Mouse (Mus musculus): ENCODE measurements around the gene Mllt1. TPM values are rescaled to one million over a fixed set of nuclear protein-coding genes. Genes with fewer than 3 reads are reported as not detected.

Mllt1 gene
- polyA plus RNA-seq, 1 experiment from 2014 or later: 104 TPM

GRCm38 (mm10) chr17:56843678-56844077 lies 91.5 kb downstream of the Mllt1 start:
- Histone ChIP-seq H3K4me1 (no peaks in the 10 kb centered on the region), H3K27ac (replicated peaks) (no peak overlapping the region), H3K4me3 (no peak overlapping the region), H3K9ac (replicated peaks) (no peak overlapping the region), H3K9me3 (no peaks in the 10 kb centered on the region), H3K4me2 (replicated peaks) (no peak overlapping the region), H3K36me3 (no peaks in the 10 kb centered on the region), H3K27me3 (0 out of 2 replicates have a peak, but pooled peaks cover 4% of the 10 kb centered on the region)
- ATAC-seq (ENCODE audit: low FRiP score, low read depth): no peak
- WGBS: 83% methylated on average over 5 of the region's 5 CpGs

Other genes starting within 250 kb of the Mllt1 start
- 325 and 338 TPM in 2 replicates for gene Ndufa11, start 217.6 kb downstream of the Mllt1 start, polyA plus RNA-seq (2016; fragmentation: Nextera tagmentation; extraction: Ambion mirVana)
- 15.4 and 18.2 TPM in 2 replicates for gene Vmac, start 217.4 kb downstream of the Mllt1 start, polyA plus RNA-seq (2016; fragmentation: Nextera tagmentation; extraction: Ambion mirVana)
- gene Nrtn, start 177.9 kb downstream of the Mllt1 start, polyA plus RNA-seq (2016; fragmentation: Nextera tagmentation; extraction: Ambion mirVana): 6.7 and 8.8 TPM in 2 replicates
- 48.7 and 53.9 TPM in 2 replicates for gene Dus3l, start 170.7 kb downstream of the Mllt1 start, polyA plus RNA-seq (2016; fragmentation: Nextera tagmentation; extraction: Ambion mirVana)
- 2.0 TPM in 2 replicates for gene Prr22, start 165.2 kb downstream of the Mllt1 start, polyA plus RNA-seq (2016; fragmentation: Nextera tagmentation; extraction: Ambion mirVana)
- 6.3 and 8.2 TPM in 2 replicates for gene Rfx2, start 104.4 kb downstream of the Mllt1 start, polyA plus RNA-seq (2016; fragmentation: Nextera tagmentation; extraction: Ambion mirVana)
- gene Acsbg2, start 61.0 kb downstream of the Mllt1 start, polyA plus RNA-seq (2016; fragmentation: Nextera tagmentation; extraction: Ambion mirVana): not detected in 2 replicates
- gene 1700061G19Rik, start 59.9 kb downstream of the Mllt1 start, polyA plus RNA-seq (2016; fragmentation: Nextera tagmentation; extraction: Ambion mirVana): 0.50 and 0.63 TPM in 2 replicates
- gene Acer1, start 46.7 kb upstream of the Mllt1 start, polyA plus RNA-seq (2016; fragmentation: Nextera tagmentation; extraction: Ambion mirVana): not detected in 2 replicates
- gene Clpp, start 54.9 kb upstream of the Mllt1 start, polyA plus RNA-seq (2016; fragmentation: Nextera tagmentation; extraction: Ambion mirVana): 130 and 137 TPM in 2 replicates
- 31.2 and 33.7 TPM in 2 replicates for gene Alkbh7, start 61.9 kb upstream of the Mllt1 start, polyA plus RNA-seq (2016; fragmentation: Nextera tagmentation; extraction: Ambion mirVana)
- 0.87 TPM in 1 of 2 replicates, not detected in the other for gene Pspn, start 64.6 kb upstream of the Mllt1 start, polyA plus RNA-seq (2016; fragmentation: Nextera tagmentation; extraction: Ambion mirVana)
- 68.6 and 72.9 TPM in 2 replicates for gene Gtf2f1, start 75.9 kb upstream of the Mllt1 start, polyA plus RNA-seq (2016; fragmentation: Nextera tagmentation; extraction: Ambion mirVana)
- 0.34 and 0.72 TPM in 2 replicates for gene Gm17949, start 76.1 kb upstream of the Mllt1 start, polyA plus RNA-seq (2016; fragmentation: Nextera tagmentation; extraction: Ambion mirVana)
- 62.7 and 85.4 TPM in 2 replicates for gene Khsrp, start 96.1 kb upstream of the Mllt1 start, polyA plus RNA-seq (2016; fragmentation: Nextera tagmentation; extraction: Ambion mirVana)
- 0.19 TPM in 1 of 2 replicates, not detected in the other for gene Slc25a41, start 106.2 kb upstream of the Mllt1 start, polyA plus RNA-seq (2016; fragmentation: Nextera tagmentation; extraction: Ambion mirVana)
- 0.31 and 1.5 TPM in 2 replicates for gene Crb3, start 123.7 kb upstream of the Mllt1 start, polyA plus RNA-seq (2016; fragmentation: Nextera tagmentation; extraction: Ambion mirVana)
- gene Slc25a23, start 124.4 kb upstream of the Mllt1 start, polyA plus RNA-seq (2016; fragmentation: Nextera tagmentation; extraction: Ambion mirVana): 19.0 and 22.3 TPM in 2 replicates
- 2.4 and 3.3 TPM in 2 replicates for gene Dennd1c, start 143.1 kb upstream of the Mllt1 start, polyA plus RNA-seq (2016; fragmentation: Nextera tagmentation; extraction: Ambion mirVana)
- gene Tubb4a, start 152.4 kb upstream of the Mllt1 start, polyA plus RNA-seq (2016; fragmentation: Nextera tagmentation; extraction: Ambion mirVana): 189 and 205 TPM in 2 replicates
- gene Tnfsf9, start 169.9 kb upstream of the Mllt1 start, polyA plus RNA-seq (2016; fragmentation: Nextera tagmentation; extraction: Ambion mirVana): 6.9 and 7.8 TPM in 2 replicates
- gene Cd70, start 214.4 kb upstream of the Mllt1 start, polyA plus RNA-seq (2016; fragmentation: Nextera tagmentation; extraction: Ambion mirVana): 0.29 and 0.38 TPM in 2 replicates